Mouse (Mus musculus) MEL (cell line): ENCODE measurements around the gene Arid1b. TPM values are rescaled to one million over a fixed set of nuclear protein-coding genes. Genes with fewer than 3 reads are reported as not detected.

ENCODE experiments used
- DNase-seq: peaks from one replicate; pipeline ENCODE4 v3.0.0; 2011; ENCODE audit warnings: low read depth, low spot score
- H3K27ac ChIP-seq: 2 replicates; pipeline ENCODE4 v1.5.1; 2012; ENCODE audit warnings: low read depth, mild to moderate bottlenecking, control low read depth, low read length, moderate library complexity; ENCODE audit not compliant: control insufficient read depth
- H3K27me3 ChIP-seq, 2 experiments: fragments of 150-350 bp in 1 of 2; sonication (generic) in 1 of 2; 2 replicates each; pipeline ENCODE4 v1.6.1; 2012; ENCODE audit warnings: low read length in 2 of 2, mild to moderate bottlenecking in 2 of 2, improper control_type of control experiment in 1 of 2, moderate library complexity in 1 of 2; ENCODE audit not compliant: insufficient read depth in 2 of 2, control insufficient read depth in 1 of 2
- H3K36me3 ChIP-seq, 2 experiments: 2 replicates each; pipeline ENCODE4 v1.6.1; 2012 to 2014; ENCODE audit warnings: low read length in 2 of 2, improper control_type of control experiment in 1 of 2, inconsistent platforms in 1 of 2, mild to moderate bottlenecking in 1 of 2; ENCODE audit not compliant: insufficient read depth in 2 of 2, control insufficient read depth in 1 of 2
- H3K4me1 ChIP-seq, 2 experiments: fragments of 150-350 bp in 1 of 2; sonication (generic) in 1 of 2; 2 replicates each; pipeline ENCODE4 v1.6.1; 2012; ENCODE audit warnings: low read length in 2 of 2, improper control_type of control experiment in 1 of 2, mild to moderate bottlenecking in 1 of 2; ENCODE audit not compliant: insufficient read depth in 2 of 2, control insufficient read depth in 1 of 2
- H3K4me3 ChIP-seq, 2 experiments: fragments of 150-350 bp in 1 of 2; sonication (generic) in 1 of 2; 2 replicates each; pipeline ENCODE4 v1.5.1; 2012; ENCODE audit warnings: low read depth in 2 of 2, low read length in 2 of 2, mild to moderate bottlenecking in 2 of 2, moderate library complexity in 2 of 2, control low read depth in 1 of 2, improper control_type of control experiment in 1 of 2; ENCODE audit not compliant: control insufficient read depth in 1 of 2, insufficient read depth in 1 of 2
- H3K79me2 ChIP-seq: 2 replicates; pipeline ENCODE4 v1.6.1; 2012; ENCODE audit warnings: mild to moderate bottlenecking, low read length, moderate library complexity; ENCODE audit not compliant: control insufficient read depth, poor library complexity, insufficient read depth
- H3K9ac ChIP-seq: 2 replicates; pipeline ENCODE4 v1.6.1; 2012; ENCODE audit warnings: low read depth, mild to moderate bottlenecking, control low read depth, low read length, moderate library complexity; ENCODE audit not compliant: control insufficient read depth, poor library complexity, severe bottlenecking
- H3K9me3 ChIP-seq: fragments of 150-350 bp; sonication (generic); replicated peaks from 2 replicates; pipeline ENCODE4 v1.6.1; 2012; ENCODE audit warnings: mild to moderate bottlenecking, low read length, improper control_type of control experiment, moderate library complexity; ENCODE audit not compliant: insufficient read depth
- CHD1 ChIP-seq: IDR thresholded peaks from 2 replicates; pipeline ENCODE4 v1.6.1; 2012; ENCODE audit warnings: low read depth, mild to moderate bottlenecking, inconsistent platforms, low read length, improper control_type of control experiment
- CTCF ChIP-seq, 3 experiments: IDR thresholded peaks in 2 of 3; conservative IDR thresholded peaks in 1 of 3; 2 replicates each; pipeline ENCODE4 v1.5.1; 2011 to 2012; ENCODE audit warnings: low read length in 3 of 3, low read depth in 2 of 3, mild to moderate bottlenecking in 2 of 3, improper control_type of control experiment in 1 of 3, inconsistent platforms in 1 of 3, mixed read lengths in 1 of 3, moderate library complexity in 1 of 3; ENCODE audit not compliant: control insufficient read depth in 1 of 3, insufficient read depth in 1 of 3, poor library complexity in 1 of 3, severe bottlenecking in 1 of 3
- E2F4 ChIP-seq: IDR thresholded peaks from 2 replicates; pipeline ENCODE4 v1.6.1; 2011; ENCODE audit warnings: low read depth, low read length, improper control_type of control experiment, borderline replicate concordance
- ELF1 ChIP-seq: IDR thresholded peaks from 2 replicates; pipeline ENCODE4 v1.6.1; 2014; ENCODE audit warnings: low read depth, mild to moderate bottlenecking, inconsistent platforms, low read length, improper control_type of control experiment, moderate library complexity
- EP300 ChIP-seq, 2 experiments: IDR thresholded peaks; 2 replicates each; pipeline ENCODE4 v1.6.1; 2011; ENCODE audit warnings: improper control_type of control experiment in 2 of 2, low read length in 2 of 2, low read depth in 1 of 2, mild to moderate bottlenecking in 1 of 2
- ETS1 ChIP-seq: IDR thresholded peaks from 2 replicates; pipeline ENCODE4 v1.6.1; 2012; ENCODE audit warnings: low read depth, mild to moderate bottlenecking, inconsistent platforms, low read length, improper control_type of control experiment, moderate library complexity
- GATA1 ChIP-seq: IDR thresholded peaks from 2 replicates; pipeline ENCODE4 v1.6.1; 2011; ENCODE audit warnings: low read depth, low read length, improper control_type of control experiment
- JUND ChIP-seq: IDR thresholded peaks from 2 replicates; pipeline ENCODE4 v1.6.1; 2011; ENCODE audit warnings: low read depth, mild to moderate bottlenecking, improper control_type of control experiment, low read length
- MAX ChIP-seq: IDR thresholded peaks from 2 replicates; pipeline ENCODE4 v1.6.1; 2011; ENCODE audit warnings: low read length, improper control_type of control experiment
- MAZ ChIP-seq: IDR thresholded peaks from 2 replicates; pipeline ENCODE4 v1.6.1; 2012; ENCODE audit warnings: low read depth, mild to moderate bottlenecking, inconsistent platforms, low read length, improper control_type of control experiment
- MEF2A ChIP-seq: IDR thresholded peaks from 2 replicates; pipeline ENCODE4 v1.6.1; 2014; ENCODE audit warnings: low read depth, mild to moderate bottlenecking, inconsistent platforms, low read length, improper control_type of control experiment; ENCODE audit not compliant: poor library complexity, insufficient replicate concordance, severe bottlenecking; ENCODE audit errors: extremely low read depth
- MXI1 ChIP-seq: IDR thresholded peaks from 2 replicates; pipeline ENCODE4 v1.6.1; 2011; ENCODE audit warnings: mild to moderate bottlenecking, low read depth, low read length, improper control_type of control experiment
- MYB ChIP-seq: IDR thresholded peaks from 2 replicates; pipeline ENCODE4 v1.6.1; 2011; ENCODE audit warnings: mild to moderate bottlenecking, low read depth, low read length, improper control_type of control experiment
- MYC ChIP-seq: IDR thresholded peaks from 2 replicates; pipeline ENCODE4 v1.6.1; 2011; ENCODE audit warnings: low read depth, mild to moderate bottlenecking, low read length, improper control_type of control experiment, moderate library complexity
- NELFE ChIP-seq: IDR thresholded peaks from 2 replicates; pipeline ENCODE4 v1.6.1; 2011; ENCODE audit warnings: low read depth, low read length, improper control_type of control experiment
- POLR2A ChIP-seq, 2 experiments: IDR thresholded peaks; 2 replicates each; pipeline ENCODE4 v1.6.1; 2011 to 2012; ENCODE audit warnings: low read length in 2 of 2, mild to moderate bottlenecking in 2 of 2, control low read depth in 1 of 2, improper control_type of control experiment in 1 of 2, low read depth in 1 of 2, moderate library complexity in 1 of 2; ENCODE audit not compliant: control insufficient read depth in 1 of 2, insufficient read depth in 1 of 2, poor library complexity in 1 of 2
- POLR2AphosphoS2 ChIP-seq: IDR thresholded peaks from 2 replicates; pipeline ENCODE4 v1.6.1; 2011; ENCODE audit warnings: low read length, improper control_type of control experiment
- SMC3 ChIP-seq: IDR thresholded peaks from 2 replicates; pipeline ENCODE4 v1.6.1; 2011; ENCODE audit warnings: low read depth, low read length, improper control_type of control experiment
- TBP ChIP-seq: IDR thresholded peaks from 2 replicates; pipeline ENCODE4 v1.8.0; 2011; ENCODE audit warnings: low read depth, low read length, improper control_type of control experiment
- UBTF ChIP-seq: IDR thresholded peaks from 2 replicates; pipeline ENCODE4 v1.6.1; 2012; ENCODE audit warnings: low read depth, mild to moderate bottlenecking, inconsistent platforms, low read length, improper control_type of control experiment, moderate library complexity, borderline replicate concordance; ENCODE audit not compliant: insufficient read depth
- USF1 ChIP-seq: IDR thresholded peaks from 2 replicates; pipeline ENCODE4 v1.6.1; 2014; ENCODE audit warnings: low read depth, mild to moderate bottlenecking, inconsistent platforms, low read length, improper control_type of control experiment, moderate library complexity
- ZMIZ1 ChIP-seq: IDR thresholded peaks from 2 replicates; pipeline ENCODE4 v1.6.1; 2012; ENCODE audit warnings: low read depth, mild to moderate bottlenecking, inconsistent platforms, low read length, improper control_type of control experiment, moderate library complexity
- ZNF384 ChIP-seq: IDR thresholded peaks from 2 replicates; pipeline ENCODE4 v1.6.1; 2012; ENCODE audit warnings: low read depth, mild to moderate bottlenecking, inconsistent platforms, low read length, improper control_type of control experiment
- polyA plus RNA-seq, 2 experiments: library from polyadenylated mRNA; stranded (reverse) in 1 of 2; unstranded in 1 of 2; fragments of >175 nt in 1 of 2; fragments of >200 nt in 1 of 2; gene quantifications; 2 replicates each; pipeline versions ENCODE4 v1.2.1 to v1.2.4; 2012; ENCODE audit warnings: low replicate concordance in 2 of 2, low read depth in 1 of 2; ENCODE audit not compliant: insufficient read length in 2 of 2, insufficient read depth in 1 of 2, missing spikeins in 1 of 2
- total RNA-seq: library from RNA; depleted of rRNA; stranded (reverse); fragments of 300-350 nt; gene quantifications from 2 replicates; pipeline ENCODE4 v1.2.3, GENCODE M21; 2012

Gene Arid1b
- total and polyA plus RNA-seq, 3 experiments: 13.4 to 17.4 TPM; not detected in 1

DNA sequence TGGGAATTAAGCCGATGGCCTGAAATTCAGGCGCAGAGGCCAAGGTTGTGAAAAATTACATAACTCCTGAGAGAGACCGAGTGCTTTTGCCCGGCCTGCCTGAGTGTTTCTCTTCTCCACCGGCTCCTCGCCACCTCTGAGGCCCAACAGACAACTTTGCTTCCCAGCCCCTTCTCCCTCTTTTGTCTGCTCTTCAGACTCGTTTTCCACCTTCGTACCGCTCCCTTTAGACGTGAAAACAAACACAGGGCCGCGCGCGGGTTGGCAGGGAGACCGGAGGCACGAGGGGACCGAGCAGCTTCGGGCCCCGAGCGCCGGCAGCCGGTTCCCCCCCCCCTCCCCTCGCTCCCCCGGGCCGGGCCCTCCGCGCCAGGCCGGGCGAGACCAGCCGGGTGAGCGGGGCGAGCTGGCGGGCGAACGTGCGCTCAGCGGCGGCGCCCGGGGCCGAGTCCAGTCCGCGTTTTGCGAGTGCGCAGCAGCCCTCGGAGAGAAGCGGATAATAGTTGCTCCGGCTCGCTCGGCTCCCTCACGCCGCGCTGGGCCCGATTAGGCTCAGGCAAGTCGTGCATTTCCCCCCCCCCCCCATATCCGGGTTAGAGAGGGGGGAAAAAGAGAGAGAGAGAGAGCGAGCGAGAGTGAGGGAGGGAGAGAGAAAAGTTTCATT is at the start of gene Arid1b (continued):
- TF ChIP-seq MYC (0 out of 2 replicates have a peak, but pooled peaks have one; percentile 23), POLR2AphosphoS2 (no peak), ZNF384 (no peak), MEF2A (no peak)
- TF ChIP-seq, all 39 proteins: peak for 17

DNA sequence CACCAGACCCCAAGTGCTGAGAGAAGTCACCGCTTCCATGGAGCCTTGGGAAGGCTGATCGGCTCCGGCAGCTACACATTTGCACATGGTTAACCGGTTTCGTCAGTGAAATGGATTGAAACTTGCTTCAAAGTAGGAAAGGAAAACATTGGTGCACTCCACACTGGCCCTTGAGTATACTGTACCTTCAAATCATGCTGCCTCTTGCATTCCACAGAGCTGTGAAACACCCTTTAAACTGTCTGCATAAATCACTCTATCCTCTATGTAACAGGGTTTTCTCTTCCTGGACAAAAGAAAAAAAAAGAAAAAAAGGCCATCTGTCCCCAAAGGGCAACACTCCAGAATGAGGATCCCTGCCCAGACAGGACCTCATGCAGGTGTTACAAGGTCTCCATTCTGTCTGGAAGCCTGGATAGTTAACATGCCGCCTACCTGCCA is 48.8 kb upstream of the Arid1b start:
- TF ChIP-seq JUND: no peak
- H3K4me1 ChIP-seq: no peaks in the 10 kb centered on the region
- no peak overlapping the region for H3K27ac ChIP-seq

DNA sequence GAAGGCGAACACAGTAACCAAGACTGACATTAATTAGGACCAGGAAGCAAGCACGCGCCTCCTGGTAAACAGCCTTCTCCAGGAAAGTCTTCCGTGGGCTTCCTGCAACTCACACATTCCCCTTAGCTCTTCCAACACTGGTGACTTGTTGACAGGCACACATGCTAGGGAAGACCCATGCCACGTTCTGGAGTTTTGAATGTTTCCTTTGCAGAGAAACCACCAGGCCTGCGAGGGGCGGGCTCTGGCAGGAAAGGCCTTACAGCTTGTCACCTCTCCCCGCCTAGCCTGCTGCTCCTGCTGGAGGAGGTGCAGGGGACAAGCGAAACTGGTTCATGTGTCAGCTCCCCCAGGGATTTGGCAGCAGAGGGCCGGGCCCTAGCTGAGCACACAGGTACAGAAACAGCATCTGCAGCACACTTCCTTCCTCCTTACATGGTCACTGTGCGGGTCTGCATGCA is 48.2 kb upstream of the Arid1b start:
- no peaks in the 10 kb centered on the region for H3K9me3 ChIP-seq
- H3K36me3 ChIP-seq: no peaks in the 10 kb centered on the region
- peaks cover 11 to 12% of the 10 kb centered on the region in 2 experiments for H3K27me3 ChIP-seq
- no peak overlapping the region for H3K4me3 ChIP-seq
- DNase-seq: no peak
- no peak overlapping the region for H3K9ac ChIP-seq
- H3K79me2 ChIP-seq: no peaks in the 10 kb centered on the region
- TF ChIP-seq E2F4 (no peak), NELFE (no peak), MYB (no peak), CTCF (IDR thresholded peaks at IDR 0.05 in 2 of 3, conservative IDR thresholded peaks at IDR 0.05 in 1 of 3; ENCODE audit: control insufficient read depth in 1 of 3, insufficient read depth in 1 of 3, low read depth in 2 of 3, low read length in 3 of 3, poor library complexity in 1 of 3, severe bottlenecking in 1 of 3) (no peak), CHD1 (no peak), ELF1 (no peak), SMC3 (no peak), TBP (no peak), ETS1 (no peak), GATA1 (no peak), USF1 (no peak), MAX (no peak), UBTF (no peak), POLR2A (IDR thresholded peaks at IDR 0.05; ENCODE audit: control insufficient read depth in 1 of 2, insufficient read depth in 1 of 2, low read depth in 1 of 2, low read length in 2 of 2, poor library complexity in 1 of 2) (no peak), ZMIZ1 (no peak), EP300 (IDR thresholded peaks at IDR 0.05; ENCODE audit: low read depth in 1 of 2, low read length in 2 of 2) (no peak), MXI1 (no peak), MAZ (no peak)
- TF ChIP-seq, all 39 proteins: peak for 0
- H3K27ac ChIP-seq: no peak overlapping the region
- H3K4me1 ChIP-seq: no peaks in the 10 kb centered on the region

More for the DNA sequence above, 48.8 kb upstream of the Arid1b start:
- Histone ChIP-seq H3K4me3 (no peak overlapping the region), H3K9me3 (no peaks in the 10 kb centered on the region), H3K27me3 (peaks cover 11% of the 10 kb centered on the region in 2 experiments), H3K36me3 (no peaks in the 10 kb centered on the region), H3K79me2 (no peaks in the 10 kb centered on the region), H3K9ac (no peak overlapping the region)
- no peak for DNase-seq
